Mouse (Mus musculus): ENCODE results near the gene Smarcd3.
A peak's percentile ranks its signal among the peaks of the same experiment; 100 is the strongest.

The Smarcd3 gene

GRCm38 (mm10) chr5:24597221-24597728 is 26.9 kb downstream of the Smarcd3 start:
- DNase-seq (ENCODE audit: low read depth, low spot score), result peak; percentile 85

- DNase-seq (ENCODE audit: low read depth, low spot score), result peak; percentile 84
Measured at GRCm38 (mm10) chr5:24596519-24597171, 27.6 kb downstream of the Smarcd3 start.

GRCm38 (mm10) chr5:24595786-24596380 is 28.3 kb downstream of the Smarcd3 start:
- no peak for DNase-seq (ENCODE audit: low read depth, low spot score)

GRCm38 (mm10) chr5:24595261-24595660 is 28.9 kb downstream of the Smarcd3 start:
- DNase-seq (ENCODE audit: low read depth, low spot score), result no peak

- DNase-seq (ENCODE audit: low read depth, low spot score), result no peak
Measured at GRCm38 (mm10) chr5:24594346-24594745, 29.9 kb downstream of the Smarcd3 start.

- DNase-seq (ENCODE audit: low read depth, low spot score), result no peak
Measured at GRCm38 (mm10) chr5:24593928-24594327, 30.3 kb downstream of the Smarcd3 start.

GRCm38 (mm10) chr5:24593230-24593629 is 31.0 kb downstream of the Smarcd3 start:
- no peak for DNase-seq (ENCODE audit: low read depth, low spot score)

GRCm38 (mm10) chr5:24592471-24593160 is 31.6 kb downstream of the Smarcd3 start:
- no peak for DNase-seq (ENCODE audit: low read depth, low spot score)

GRCm38 (mm10) chr5:24591796-24592470 is 32.3 kb downstream of the Smarcd3 start:
- DNase-seq (ENCODE audit: low read depth, low spot score), result no peak

GRCm38 (mm10) chr5:24591268-24591721 is 32.9 kb downstream of the Smarcd3 start:
- no peak for DNase-seq (ENCODE audit: low read depth, low spot score)

- DNase-seq (ENCODE audit: low read depth, low spot score), result no peak
Measured at GRCm38 (mm10) chr5:24589511-24590500, 34.4 kb downstream of the Smarcd3 start.

- DNase-seq (ENCODE audit: low read depth, low spot score), result peak; percentile 54
Measured at GRCm38 (mm10) chr5:24587200-24587577, 37.0 kb downstream of the Smarcd3 start.

GRCm38 (mm10) chr5:24586547-24587199 is 37.5 kb downstream of the Smarcd3 start, which contains the start of gene Chpf2:
Gene Chpf2 (plus strand): TSS chr5:24586741.
- DNase-seq (ENCODE audit: low read depth, low spot score), result peak; percentile 92

GRCm38 (mm10) chr5:24586106-24586505 is 38.1 kb downstream of the Smarcd3 start:
- no peak for DNase-seq (ENCODE audit: low read depth, low spot score)

GRCm38 (mm10) chr5:24578109-24578963 is 45.9 kb downstream of the Smarcd3 start:
- no peak for DNase-seq (ENCODE audit: low read depth, low spot score)

GRCm38 (mm10) chr5:24577183-24577929 is 46.9 kb downstream of the Smarcd3 start, which contains the start of gene Abcf2:
Gene Abcf2 (minus strand): TSS chr5:24577467.
- DNase-seq (ENCODE audit: low read depth, low spot score), result peak; percentile 100

- DNase-seq (ENCODE audit: low read depth, low spot score), result no peak
Measured at GRCm38 (mm10) chr5:24576801-24577182, 47.4 kb downstream of the Smarcd3 start.

GRCm38 (mm10) chr5:24575948-24576347 is 48.3 kb downstream of the Smarcd3 start:
- no peak for DNase-seq (ENCODE audit: low read depth, low spot score)
